Mouse (Mus musculus): Measurements from ENCODE around the gene Klra6. TPM values are rescaled to one million over a fixed set of nuclear protein-coding genes. Genes with fewer than 3 reads are reported as not detected.
"Not testable (repeated sequence)": the region's sequence is repeated elsewhere in the genome, so short reads cannot be mapped to it uniquely, and the experiment has no call there.

The Klra6 gene
- total RNA-seq (2021) (not detected), polyA plus RNA-seq (2012; rRNA removed) (not detected in 2 replicates)
- long read RNA-seq, result 0 reads

DNA sequence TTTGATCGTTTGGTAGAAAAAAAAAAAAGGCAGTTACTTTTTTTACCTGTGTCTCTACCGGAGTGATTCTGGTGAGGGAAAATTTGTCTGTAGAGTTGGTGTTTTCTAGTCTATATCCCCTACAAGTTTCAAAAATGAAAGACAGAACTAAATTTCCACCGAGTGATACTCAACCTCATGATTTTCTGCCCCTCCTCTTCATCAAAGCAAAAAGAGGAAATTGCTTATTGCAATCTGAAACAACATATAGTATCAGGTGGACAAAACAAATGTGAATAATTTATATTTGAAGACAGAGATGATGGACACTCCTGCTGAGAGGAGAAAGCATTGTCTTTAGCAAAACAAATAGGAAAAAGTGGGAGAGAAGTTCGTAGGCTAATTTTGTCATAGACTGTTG is at the start of gene Klra6:
Gene Klra6 (minus strand): TSS at position 101 of the 400 bp plus-strand sequence.
- Histone ChIP-seq H3K4me3 (no peak within 1 kb of the TSS), H3K27me3 (ENCODE audit: control insufficient read depth, insufficient read depth, low read length) (no peaks in the 10 kb centered on the region), H3K27ac (no peak within 1 kb of the TSS), H3K9ac (ENCODE audit: low read depth, low read length) (no peak within 1 kb of the TSS), H3K79me2 (replicated peaks; ENCODE audit: control insufficient read depth, insufficient read depth, low read length) (no peaks in the 10 kb centered on the region), H3K36me3 (ENCODE audit: control insufficient read depth, insufficient read depth, low read length) (no peaks in the 10 kb centered on the region), H3K4me1 (ENCODE audit: control insufficient read depth, insufficient read depth, low read length) (no peaks in the 10 kb centered on the region)
- WGBS, result 65% methylated on average over 4 of the region's 4 CpGs
- DNase-seq, result no peak
- intact Hi-C loops (cut with DNase I), result no loop called here
- no peak for TF ChIP-seq POLR2A (IDR thresholded peaks at IDR 0.05; ENCODE audit: insufficient read depth, low read depth, low read length)
- TF ChIP-seq EP300 (IDR thresholded peaks at IDR 0.05; ENCODE audit: insufficient read depth, low read depth, low read length), result no peak
- no peak for TF ChIP-seq CTCF (IDR thresholded peaks at IDR 0.05)

DNA sequence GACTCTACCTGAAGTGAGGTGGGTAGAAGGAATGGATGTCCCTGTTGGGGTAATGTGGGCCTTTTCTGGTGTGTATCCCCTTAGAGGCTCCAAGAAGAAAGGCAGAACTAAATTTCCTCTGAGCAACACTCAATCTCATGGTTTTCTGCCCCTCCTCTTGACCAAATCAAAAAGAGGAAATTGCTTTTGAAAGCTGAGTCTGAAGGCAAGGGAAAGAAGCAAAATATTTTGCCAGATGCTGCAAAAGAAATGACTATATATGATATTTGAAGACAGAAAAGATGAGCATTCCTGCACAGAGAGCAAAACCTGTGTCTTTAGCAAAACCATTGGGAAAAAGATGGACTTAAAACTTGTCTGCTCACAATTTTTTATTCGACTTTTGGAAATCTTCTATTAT is 40.4 kb upstream of the Klra6 start, which contains the start of gene Klra4:
Gene Klra4 (minus strand): TSS at position 101 of the 400 bp plus-strand sequence.
- H3K27me3 ChIP-seq (ENCODE audit: control insufficient read depth, insufficient read depth, low read length); H3K36me3 ChIP-seq (ENCODE audit: control insufficient read depth, insufficient read depth, low read length); H3K27ac ChIP-seq; DNase-seq; H3K4me3 ChIP-seq; intact Hi-C loops (cut with DNase I); H3K79me2 ChIP-seq (replicated peaks; ENCODE audit: control insufficient read depth, insufficient read depth, low read length); H3K9ac ChIP-seq (ENCODE audit: low read depth, low read length); H3K4me1 ChIP-seq (ENCODE audit: control insufficient read depth, insufficient read depth, low read length): not testable (repeated sequence)
- WGBS, result 33% methylated on average over 1 of the region's 1 CpGs

DNA sequence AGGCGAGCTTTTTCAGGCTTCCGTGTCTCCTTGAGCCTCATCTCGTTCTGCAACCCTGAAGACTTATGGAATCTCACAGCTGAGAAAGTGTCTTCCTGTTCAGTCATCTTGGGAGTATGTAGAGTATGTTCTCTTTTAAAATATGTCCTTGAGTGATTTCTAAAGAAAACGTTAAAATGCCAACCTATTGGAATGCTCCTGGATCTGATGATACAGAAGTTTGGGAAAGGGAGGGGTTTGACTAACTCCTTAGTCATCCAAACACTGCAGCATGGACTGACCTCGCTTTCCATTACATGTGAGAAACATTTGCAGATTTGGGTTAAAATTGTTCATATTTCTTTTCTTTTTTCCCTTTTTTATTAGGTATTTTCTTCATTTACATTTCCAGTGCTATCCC is 38.4 kb upstream of the Klra6 start:
- H3K27me3 ChIP-seq (ENCODE audit: control insufficient read depth, insufficient read depth, low read length), result no peaks in the 10 kb centered on the region
- WGBS, result 64% methylated on average over 5 of the region's 5 CpGs
- H3K4me3 ChIP-seq, result no peak overlapping the region
- no peaks in the 10 kb centered on the region for H3K4me1 ChIP-seq (ENCODE audit: control insufficient read depth, insufficient read depth, low read length)
- TF ChIP-seq CTCF (IDR thresholded peaks at IDR 0.05) (no peak), POLR2A (IDR thresholded peaks at IDR 0.05; ENCODE audit: insufficient read depth, low read depth, low read length) (no peak), EP300 (IDR thresholded peaks at IDR 0.05; ENCODE audit: insufficient read depth, low read depth, low read length) (no peak)
- no peaks in the 10 kb centered on the region for H3K36me3 ChIP-seq (ENCODE audit: control insufficient read depth, insufficient read depth, low read length)
- H3K9ac ChIP-seq (ENCODE audit: low read depth, low read length), result no peak overlapping the region
- intact Hi-C loops (cut with DNase I), result no loop called here
- no peaks in the 10 kb centered on the region for H3K79me2 ChIP-seq (replicated peaks; ENCODE audit: control insufficient read depth, insufficient read depth, low read length)
- H3K27ac ChIP-seq, result no peak overlapping the region
- no peak for DNase-seq

DNA sequence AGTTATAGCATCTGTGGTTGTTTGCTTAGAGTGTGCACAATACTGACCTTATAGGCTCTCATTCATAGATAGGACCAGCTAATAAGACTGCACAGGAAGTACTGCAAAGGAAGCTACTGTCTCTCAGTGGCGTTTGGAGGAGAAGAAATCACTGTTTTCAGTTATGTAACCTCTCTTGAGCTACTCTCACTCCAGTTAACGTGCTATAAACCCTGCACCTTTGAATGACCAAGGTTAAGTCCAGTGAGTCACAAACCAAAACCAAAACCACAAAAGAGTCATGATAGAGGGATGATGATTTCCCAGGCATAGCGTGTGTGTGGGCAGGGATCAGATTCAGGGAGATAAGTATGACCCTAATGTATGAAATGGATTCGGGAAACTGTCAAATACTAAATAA is 8.4 kb upstream of the Klra6 start:
- 43% methylated on average over 4 of the region's 4 CpGs for WGBS
- H3K36me3 ChIP-seq (ENCODE audit: control insufficient read depth, insufficient read depth, low read length); H3K79me2 ChIP-seq (replicated peaks; ENCODE audit: control insufficient read depth, insufficient read depth, low read length); H3K27ac ChIP-seq; DNase-seq; H3K4me1 ChIP-seq (ENCODE audit: control insufficient read depth, insufficient read depth, low read length); H3K4me3 ChIP-seq; H3K27me3 ChIP-seq (ENCODE audit: control insufficient read depth, insufficient read depth, low read length); H3K9ac ChIP-seq (ENCODE audit: low read depth, low read length): not testable (repeated sequence)
- intact Hi-C loops (cut with DNase I), result loop anchor here (10.0 kb wide), 1 partner anchor 160 kb away; the partner anchor contains the start of gene Klra9

DNA sequence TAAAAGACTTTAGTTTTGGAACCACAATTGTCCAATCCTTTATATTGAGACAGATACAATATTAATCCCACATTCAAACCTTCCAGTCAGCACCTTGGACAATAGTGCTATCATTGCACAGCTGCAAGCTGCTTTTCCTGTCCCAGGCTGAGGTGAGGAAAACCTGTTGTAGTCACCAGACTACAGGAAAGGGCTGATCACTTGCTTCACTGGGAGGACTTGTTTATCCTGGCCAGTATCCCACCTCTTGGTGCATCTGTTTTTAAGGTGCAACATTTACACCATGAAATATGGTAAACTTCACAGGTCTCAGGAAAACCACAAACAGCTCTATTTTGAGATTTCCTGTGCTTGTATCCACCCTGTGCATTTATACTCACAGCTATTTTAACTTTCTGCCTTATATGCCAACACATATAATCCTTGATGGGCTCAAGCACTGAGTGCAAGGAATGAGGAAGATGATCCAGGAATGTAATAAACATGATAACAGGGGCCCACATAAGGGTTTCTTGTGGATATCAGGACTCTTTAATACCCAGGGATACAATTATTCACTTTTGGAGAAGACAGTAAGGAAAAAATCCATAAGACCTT is 4.8 kb upstream of the Klra6 start:
- not testable (repeated sequence) for H3K4me3 ChIP-seq; H3K4me1 ChIP-seq (ENCODE audit: control insufficient read depth, insufficient read depth, low read length); H3K9ac ChIP-seq (ENCODE audit: low read depth, low read length); H3K27ac ChIP-seq; H3K27me3 ChIP-seq (ENCODE audit: control insufficient read depth, insufficient read depth, low read length); H3K36me3 ChIP-seq (ENCODE audit: control insufficient read depth, insufficient read depth, low read length); H3K79me2 ChIP-seq (replicated peaks; ENCODE audit: control insufficient read depth, insufficient read depth, low read length)
- intact Hi-C loops (cut with DNase I), result loop anchor here (10.0 kb wide), 1 partner anchor 163 kb away; the partner anchor contains the start of gene Klra9
- peak in 1 of 2 experiments; percentile 2 for DNase-seq

Other genes starting within 250 kb of the Klra6 start
- gene Gm156, start 242.7 kb downstream of the Klra6 start, total RNA-seq (2021), result not detected
- gene Gm156, start 242.7 kb downstream of the Klra6 start, polyA plus RNA-seq (2012; rRNA removed), result not detected in 2 replicates
- gene Gm17631, start 164.3 kb downstream of the Klra6 start, total RNA-seq (2021), result not detected
- gene Gm17631, start 164.3 kb downstream of the Klra6 start, polyA plus RNA-seq (2012; rRNA removed), result not detected in 2 replicates
- not detected for gene Klra17, start 150.3 kb downstream of the Klra6 start, total RNA-seq (2021)
- gene Klra17, start 150.3 kb downstream of the Klra6 start, polyA plus RNA-seq (2012; rRNA removed), result not detected in 2 replicates
- gene Klra5, start 109.3 kb downstream of the Klra6 start, total RNA-seq (2021), result not detected
- not detected in 2 replicates for gene Klra5, start 109.3 kb downstream of the Klra6 start, polyA plus RNA-seq (2012; rRNA removed)
- gene Klra4, start 40.3 kb upstream of the Klra6 start, total RNA-seq (2021), result not detected
- gene Klra4, start 40.3 kb upstream of the Klra6 start, polyA plus RNA-seq (2012; rRNA removed), result 0.27 TPM in 1 of 2 replicates, not detected in the other
- under 1 TPM; 0.61 to 0.84 TPM for gene Klra8, start 102.9 kb upstream of the Klra6 start, total RNA-seq (2021)
- gene Klra8, start 102.9 kb upstream of the Klra6 start, polyA plus RNA-seq (2012; rRNA removed), result 0.14 TPM in 1 of 2 replicates, not detected in the other
- gene Klra9, start 166.2 kb upstream of the Klra6 start, total RNA-seq (2021), result 1 to 10 TPM; 1.7 to 2.8 TPM
- gene Klra9, start 166.2 kb upstream of the Klra6 start, polyA plus RNA-seq (2012; rRNA removed), result 0.35 and 0.39 TPM in 2 replicates
- gene Klra7, start 206.4 kb upstream of the Klra6 start, total RNA-seq (2021), result under 1 TPM in 1 of 2 experiments, not detected in 1; 0.20 TPM
- not detected in 2 replicates for gene Klra7, start 206.4 kb upstream of the Klra6 start, polyA plus RNA-seq (2012; rRNA removed)